Mouse (Mus musculus) urinary bladder, postnatal 10 days (tissue): Measurements from ENCODE around the gene Dgkh.
"Not testable (repeated sequence)": the region's sequence is repeated elsewhere in the genome, so short reads cannot be mapped to it uniquely, and the experiment has no call there.

Experiments
- DNase-seq: peaks from one replicate; pipeline ENCODE4 v3.0.0; 2022; ENCODE audit warnings: low spot score

Dgkh gene

GRCm38 (mm10) chr14:78732617-78733312, at the start of gene Dgkh:
Gene Dgkh, minus strand, starts transcription at chr14:78732776.
- DNase-seq, result peak; percentile 81

GRCm38 (mm10) chr14:78777215-78777614, 44.6 kb upstream of the Dgkh start:
- no peak for DNase-seq

- DNase-seq, result no peak
Observed at GRCm38 (mm10) chr14:78776659-78777058, 44.1 kb upstream of the Dgkh start.

GRCm38 (mm10) chr14:78775699-78776098, 43.1 kb upstream of the Dgkh start:
- DNase-seq, result no peak

GRCm38 (mm10) chr14:78775226-78775625, 42.6 kb upstream of the Dgkh start:
- DNase-seq, result no peak

- DNase-seq, result no peak
Observed at GRCm38 (mm10) chr14:78770457-78770856, 37.9 kb upstream of the Dgkh start.

GRCm38 (mm10) chr14:78761064-78761463, 28.5 kb upstream of the Dgkh start:
- no peak for DNase-seq

- DNase-seq, result no peak
Observed at GRCm38 (mm10) chr14:78759491-78759890, 26.9 kb upstream of the Dgkh start.

- no peak for DNase-seq
Observed at GRCm38 (mm10) chr14:78755316-78755715, 22.7 kb upstream of the Dgkh start.

- DNase-seq, result no peak
Observed at GRCm38 (mm10) chr14:78748692-78749091, 16.1 kb upstream of the Dgkh start.

- no peak for DNase-seq
Observed at GRCm38 (mm10) chr14:78747969-78748651, 15.5 kb upstream of the Dgkh start.

GRCm38 (mm10) chr14:78747454-78747853, 14.9 kb upstream of the Dgkh start:
- no peak for DNase-seq

GRCm38 (mm10) chr14:78734605-78735004, 2.0 kb upstream of the Dgkh start:
- DNase-seq, result no peak

- DNase-seq, result not testable (repeated sequence)
Observed at GRCm38 (mm10) chr14:78734203-78734602, 1.6 kb upstream of the Dgkh start.

- no peak for DNase-seq
Observed at GRCm38 (mm10) chr14:78733366-78734076, 945 bp upstream of the Dgkh start.

- no peak for DNase-seq
Observed at GRCm38 (mm10) chr14:78731852-78732616, 542 bp downstream of the Dgkh start.

- DNase-seq, result no peak
Observed at GRCm38 (mm10) chr14:78731240-78731639, 1.3 kb downstream of the Dgkh start.

GRCm38 (mm10) chr14:78725976-78726375, 6.6 kb downstream of the Dgkh start:
- no peak for DNase-seq

GRCm38 (mm10) chr14:78725307-78725956, 7.1 kb downstream of the Dgkh start:
- DNase-seq, result no peak

- no peak for DNase-seq
Observed at GRCm38 (mm10) chr14:78724414-78725306, 7.9 kb downstream of the Dgkh start.

GRCm38 (mm10) chr14:78723655-78724054, 8.9 kb downstream of the Dgkh start:
- not testable (repeated sequence) for DNase-seq
